Comparison of ENCODE assay signal across 8 mouse cellular contexts in the genomic region with DNA sequence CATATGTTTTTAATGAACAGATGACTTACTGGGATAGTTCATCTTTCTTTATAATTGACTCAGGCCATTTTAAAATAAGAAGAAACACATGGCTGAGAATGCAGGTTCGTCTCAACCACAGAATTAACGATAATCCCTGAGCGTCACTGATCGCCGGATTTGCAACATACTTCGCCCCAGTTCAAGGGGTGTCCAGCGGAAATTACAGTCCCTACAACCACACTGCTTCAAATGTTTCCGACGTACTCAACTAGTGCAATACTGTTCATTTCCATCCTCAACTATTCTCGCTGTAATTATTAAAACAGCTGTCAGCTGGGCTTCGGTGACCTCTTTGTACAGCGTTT. TPM values are rescaled to one million over a fixed set of nuclear protein-coding genes. Genes with fewer than 3 reads are reported as not detected.
A peak's percentile ranks its signal among the peaks of the same experiment; 100 is the strongest.
DNase-seq lines count a peak whose midpoint lies in the region; ATAC-seq and TF ChIP-seq lines count a peak whose summit lies in the region.

No protein-coding gene starts in this region.

- peak overlapping the region; percentile 92 for H3K27ac ChIP-seq in layer of hippocampus, adult 2 months
- 0 out of 2 replicates have a peak overlapping the region, but pooled peaks have one; percentile 85 for H3K27ac ChIP-seq in cortical plate, adult 2 months (ENCODE audit: insufficient read depth, low read length)
- peak overlapping the region; percentile 91 for H3K27ac ChIP-seq in hindbrain, embryonic 11.5 days (ENCODE audit: low read depth, low read length)
- H3K27ac ChIP-seq in stomach, embryonic 16.5 days (ENCODE audit: low read length): peak overlapping the region; percentile 93

- ATAC-seq in hindbrain, embryonic 11.5 days (ENCODE audit: low FRiP score): peak; percentile 0; the same call in 1 of the 2 replicates
- ATAC-seq in stomach, embryonic 16.5 days (ENCODE audit: insufficient read depth, low FRiP score): no peak

- TF ChIP-seq POLR2A in cortical plate, adult 2 months (IDR thresholded peaks at IDR 0.05; ENCODE audit: extremely low read depth, insufficient read depth, low read length): no peak

- TF ChIP-seq CTCF in layer of hippocampus, adult 2 months (conservative IDR thresholded peaks at IDR 0.05): no peak
- TF ChIP-seq CTCF in cortical plate, adult 2 months (IDR thresholded peaks at IDR 0.05; ENCODE audit: extremely low read depth, insufficient read depth, low read length): no peak

- DNase-seq in layer of hippocampus, adult 2 months (ENCODE audit: low spot score in 2 of 2): no peak
- DNase-seq in layer of hippocampus, adult 9-11 months: no peak
- no peak for DNase-seq in hindbrain, embryonic 11.5 days (ENCODE audit: low spot score)
- DNase-seq in lung, postnatal 14 days: peak; percentile 6
- no peak for DNase-seq in layer of hippocampus, adult 11-12 months (ENCODE audit: low spot score)
- DNase-seq in urinary bladder, postnatal 14 days (ENCODE audit: low spot score): no peak

- no peaks in the 10 kb centered on the region for H3K36me3 ChIP-seq in hindbrain, embryonic 11.5 days (ENCODE audit: control insufficient read depth, insufficient read depth, low read length)
- peaks cover 7% of the 10 kb centered on the region; the same call in 1 of the 2 replicates for H3K36me3 ChIP-seq in stomach, embryonic 16.5 days (ENCODE audit: control insufficient read depth, insufficient read depth, low read length)

- H3K4me2 ChIP-seq in hindbrain, embryonic 11.5 days (replicated peaks; ENCODE audit: low read depth, low read length): peak overlapping the region; percentile 87
- H3K4me2 ChIP-seq in stomach, embryonic 16.5 days (ENCODE audit: low read depth, low read length): peak overlapping the region; percentile 62

- H3K9ac ChIP-seq in hindbrain, embryonic 11.5 days (ENCODE audit: low read depth, low read length): peak overlapping the region; percentile 74
- peak overlapping the region; percentile 90 for H3K9ac ChIP-seq in stomach, embryonic 16.5 days (ENCODE audit: low read length)

- H3K4me1 ChIP-seq in cortical plate, adult 2 months (ENCODE audit: control insufficient read depth, insufficient read depth, low read length): no peaks in the 10 kb centered on the region
- H3K4me1 ChIP-seq in hindbrain, embryonic 11.5 days (replicated peaks; ENCODE audit: control insufficient read depth, insufficient read depth, low read length): no peaks in the 10 kb centered on the region
- H3K4me1 ChIP-seq in stomach, embryonic 16.5 days (ENCODE audit: control insufficient read depth, insufficient read depth, low read length): peaks cover 14% of the 10 kb centered on the region; the same call in 1 of the 2 replicates

- no peaks in the 10 kb centered on the region for H3K9me3 ChIP-seq in hindbrain, embryonic 11.5 days (ENCODE audit: control insufficient read depth, low read length)
- no peaks in the 10 kb centered on the region for H3K9me3 ChIP-seq in stomach, embryonic 16.5 days (replicated peaks; ENCODE audit: control insufficient read depth, low read length)

- peak overlapping the region; percentile 91 for H3K4me3 ChIP-seq in layer of hippocampus, adult 2 months
- peak overlapping the region; percentile 81 for H3K4me3 ChIP-seq in cortical plate, adult 2 months (ENCODE audit: insufficient read depth, low read length)
- H3K4me3 ChIP-seq in hindbrain, embryonic 11.5 days (ENCODE audit: low read depth, low read length): peak overlapping the region; percentile 87
- H3K4me3 ChIP-seq in stomach, embryonic 16.5 days (replicated peaks; ENCODE audit: low read length): peak overlapping the region; percentile 90

- H3K27me3 ChIP-seq in hindbrain, embryonic 11.5 days (ENCODE audit: control insufficient read depth, insufficient read depth, low read length): no peaks in the 10 kb centered on the region
- no peaks in the 10 kb centered on the region for H3K27me3 ChIP-seq in stomach, embryonic 16.5 days (ENCODE audit: control insufficient read depth, insufficient read depth, low read length)

- WGBS in hindbrain, embryonic 11.5 days: 9% methylated on average over 12 of the region's 12 CpGs
- WGBS in stomach, embryonic 16.5 days: 5% methylated on average over 12 of the region's 12 CpGs

RNA-seq across cellular contexts. Expression of a gene that starts 1.1 kb away (rescaled TPM):
- 100 to 1,000 TPM; 229 to 237 TPM for total RNA-seq in layer of hippocampus, adult 2 months (2021)
- 23.9 and 25.1 TPM in 2 replicates for polyA plus RNA-seq in cortical plate, adult 2 months (2012; rRNA removed)
- polyA plus RNA-seq in hindbrain, embryonic 11.5 days (2014; fragmentation: Nextera tagmentation; extraction: Ambion mirVana): 35.3 and 49.2 TPM in 2 replicates
- polyA plus RNA-seq in stomach, embryonic 16.5 days (2015; fragmentation: Nextera tagmentation; extraction: Ambion mirVana): 26.8 and 30.3 TPM in 2 replicates

RNA-seq across cellular contexts. Expression of a gene that starts 25.6 kb away (rescaled TPM):
- 100 to 1,000 TPM; 233 to 261 TPM for total RNA-seq in layer of hippocampus, adult 2 months (2021)
- 174 and 176 TPM in 2 replicates for polyA plus RNA-seq in cortical plate, adult 2 months (2012; rRNA removed)
- polyA plus RNA-seq in hindbrain, embryonic 11.5 days (2014; fragmentation: Nextera tagmentation; extraction: Ambion mirVana): 336 and 342 TPM in 2 replicates
- 331 and 340 TPM in 2 replicates for polyA plus RNA-seq in stomach, embryonic 16.5 days (2015; fragmentation: Nextera tagmentation; extraction: Ambion mirVana)

RNA-seq across cellular contexts. Expression of a gene that starts 35.5 kb away (rescaled TPM):
- 10 to 100 TPM; 44.2 to 48.1 TPM for total RNA-seq in layer of hippocampus, adult 2 months (2021)
- polyA plus RNA-seq in cortical plate, adult 2 months (2012; rRNA removed): 48.6 and 50.0 TPM in 2 replicates
- 27.6 and 30.8 TPM in 2 replicates for polyA plus RNA-seq in hindbrain, embryonic 11.5 days (2014; fragmentation: Nextera tagmentation; extraction: Ambion mirVana)
- polyA plus RNA-seq in stomach, embryonic 16.5 days (2015; fragmentation: Nextera tagmentation; extraction: Ambion mirVana): 35.3 and 36.1 TPM in 2 replicates

RNA-seq across cellular contexts. Expression of a gene that starts 47.5 kb away (rescaled TPM):
- 1 to 10 TPM; 1.1 to 1.5 TPM for total RNA-seq in layer of hippocampus, adult 2 months (2021)
- 1.3 and 1.9 TPM in 2 replicates for polyA plus RNA-seq in cortical plate, adult 2 months (2012; rRNA removed)
- 13.4 and 17.0 TPM in 2 replicates for polyA plus RNA-seq in hindbrain, embryonic 11.5 days (2014; fragmentation: Nextera tagmentation; extraction: Ambion mirVana)
- 17.7 and 20.1 TPM in 2 replicates for polyA plus RNA-seq in stomach, embryonic 16.5 days (2015; fragmentation: Nextera tagmentation; extraction: Ambion mirVana)
